Mouse (Mus musculus) CH12.LX (cell line): ENCODE measurements around the gene Cdh8. TPM values are rescaled to one million over a fixed set of nuclear protein-coding genes. Genes with fewer than 3 reads are reported as not detected.

Experiments
- DNase-seq: peaks from one replicate; pipeline ENCODE4 v3.0.0-alpha.2; 2013; ENCODE audit errors: extremely low read depth
- H3K27ac ChIP-seq: 2 replicates; pipeline ENCODE4 v1.5.1; 2012; ENCODE audit warnings: low read depth, mild to moderate bottlenecking, control low read depth, moderate library complexity; ENCODE audit not compliant: insufficient read depth
- H3K27me3 ChIP-seq: replicated peaks from 2 replicates; pipeline ENCODE3; 2012; ENCODE audit warnings: inconsistent platforms
- H3K36me3 ChIP-seq, 2 experiments: replicated peaks in 1 of 2; 2 replicates each; pipeline versions ENCODE3 to v1.6.1; 2012; ENCODE audit warnings: inconsistent platforms in 1 of 2, low read length in 1 of 2, mild to moderate bottlenecking in 1 of 2, mixed read lengths in 1 of 2, moderate library complexity in 1 of 2; ENCODE audit not compliant: control insufficient read depth in 1 of 2, insufficient read depth in 1 of 2
- H3K4me1 ChIP-seq, 2 experiments: 2 replicates each; pipeline ENCODE4 v1.6.1; 2012; ENCODE audit warnings: inconsistent platforms in 1 of 2, moderate library complexity in 1 of 2; ENCODE audit not compliant: insufficient read depth in 2 of 2, control insufficient read depth in 1 of 2
- H3K4me2 ChIP-seq: 2 replicates; pipeline ENCODE4 v1.6.1; 2012; ENCODE audit warnings: low read depth, mild to moderate bottlenecking, control low read depth; ENCODE audit not compliant: poor library complexity, insufficient read depth, severe bottlenecking
- H3K4me3 ChIP-seq, 3 experiments: fragments of 150-350 bp in 1 of 3; sonication (generic) in 1 of 3; replicated peaks in 1 of 3; 2 replicates each; pipeline versions ENCODE3 to v1.5.1; 2011 to 2012; ENCODE audit warnings: low read depth in 2 of 3, low read length in 2 of 3, mild to moderate bottlenecking in 2 of 3, moderate library complexity in 2 of 3, control low read depth in 1 of 3, improper control_type of control experiment in 1 of 3, inconsistent platforms in 1 of 3, mixed read lengths in 1 of 3; ENCODE audit not compliant: poor library complexity in 1 of 3
- H3K79me2 ChIP-seq: replicated peaks from 2 replicates; pipeline ENCODE4 v1.6.1; 2012; ENCODE audit warnings: mild to moderate bottlenecking, moderate library complexity; ENCODE audit not compliant: control insufficient read depth, poor library complexity, insufficient read depth, severe bottlenecking; ENCODE audit errors: extremely low read depth
- H3K9ac ChIP-seq: 2 replicates; pipeline ENCODE4 v1.6.1; 2012; ENCODE audit warnings: low read depth, mild to moderate bottlenecking, control low read depth, moderate library complexity; ENCODE audit not compliant: insufficient read depth
- H3K9me3 ChIP-seq: replicated peaks from 2 replicates; pipeline ENCODE3; 2012; ENCODE audit warnings: low read length, inconsistent platforms, mixed read lengths
- BHLHE40 ChIP-seq: IDR thresholded peaks from 2 replicates; pipeline ENCODE4 v1.6.1; 2011; ENCODE audit warnings: mild to moderate bottlenecking, low read depth, low read length, improper control_type of control experiment
- E2F4 ChIP-seq: IDR thresholded peaks from 2 replicates; pipeline ENCODE4 v1.6.1; 2011; ENCODE audit warnings: low read depth, low read length, improper control_type of control experiment; ENCODE audit not compliant: insufficient replicate concordance
- ELF1 ChIP-seq: IDR thresholded peaks from 2 replicates; pipeline ENCODE4 v1.6.1; 2014; ENCODE audit warnings: low read depth, mild to moderate bottlenecking, inconsistent platforms, low read length, improper control_type of control experiment
- GABPA ChIP-seq: IDR thresholded peaks from 2 replicates; pipeline ENCODE4 v1.6.1; 2012; ENCODE audit warnings: low read depth, low read length, improper control_type of control experiment, inconsistent platforms; ENCODE audit not compliant: insufficient replicate concordance
- HCFC1 ChIP-seq: IDR thresholded peaks from 2 replicates; pipeline ENCODE4 v1.6.1; 2012; ENCODE audit warnings: low read depth, mild to moderate bottlenecking, inconsistent platforms, low read length, improper control_type of control experiment
- IRF4 ChIP-seq: IDR thresholded peaks from 2 replicates; pipeline ENCODE4 v1.6.1; 2014; ENCODE audit warnings: low read depth, mild to moderate bottlenecking, inconsistent platforms, low read length, improper control_type of control experiment
- JUN ChIP-seq: IDR thresholded peaks from 2 replicates; pipeline ENCODE4 v1.6.1; 2011; ENCODE audit warnings: low read depth, mild to moderate bottlenecking, low read length, improper control_type of control experiment, moderate library complexity; ENCODE audit not compliant: insufficient read depth
- JUND ChIP-seq: conservative IDR thresholded peaks from 2 replicates; pipeline ENCODE4 v1.6.1; 2011; ENCODE audit warnings: low read depth, low read length, improper control_type of control experiment
- KAT2A ChIP-seq: IDR thresholded peaks from 2 replicates; pipeline ENCODE4 v1.6.1; 2012; ENCODE audit warnings: low read length, improper control_type of control experiment, inconsistent platforms; ENCODE audit not compliant: insufficient replicate concordance
- MAX ChIP-seq: IDR thresholded peaks from 2 replicates; pipeline ENCODE4 v1.6.1; 2011; ENCODE audit warnings: low read length, improper control_type of control experiment
- MXI1 ChIP-seq: IDR thresholded peaks from 2 replicates; pipeline ENCODE4 v1.6.1; 2011; ENCODE audit warnings: mild to moderate bottlenecking, low read depth, low read length, improper control_type of control experiment
- MYC ChIP-seq: IDR thresholded peaks from 2 replicates; pipeline ENCODE4 v1.6.1; 2011; ENCODE audit warnings: low read depth, mild to moderate bottlenecking, improper control_type of control experiment, low read length
- NELFE ChIP-seq: IDR thresholded peaks from 2 replicates; pipeline ENCODE4 v1.6.1; 2011; ENCODE audit warnings: low read depth, low read length, improper control_type of control experiment
- NRF1 ChIP-seq: IDR thresholded peaks from 2 replicates; pipeline ENCODE4 v1.6.1; 2014; ENCODE audit warnings: low read depth, mild to moderate bottlenecking, inconsistent platforms, low read length, improper control_type of control experiment, moderate library complexity
- PAX5 ChIP-seq: IDR thresholded peaks from 2 replicates; pipeline ENCODE4 v1.6.1; 2012; ENCODE audit warnings: low read length, inconsistent platforms, mixed read lengths
- RAD21 ChIP-seq: IDR thresholded peaks from 2 replicates; pipeline ENCODE4 v1.6.1; 2011; ENCODE audit warnings: low read depth, mild to moderate bottlenecking, low read length, improper control_type of control experiment, moderate library complexity
- RCOR1 ChIP-seq: conservative IDR thresholded peaks from 2 replicates; pipeline ENCODE4 v1.6.1; 2012; ENCODE audit warnings: low read depth, mild to moderate bottlenecking, inconsistent platforms, low read length, improper control_type of control experiment
- TBP ChIP-seq: conservative IDR thresholded peaks from 2 replicates; pipeline ENCODE4 v1.6.1; 2011; ENCODE audit warnings: low read depth, low read length, improper control_type of control experiment
- UBTF ChIP-seq: IDR thresholded peaks from 2 replicates; pipeline ENCODE4 v1.6.1; 2012; ENCODE audit warnings: low read depth, mild to moderate bottlenecking, inconsistent platforms, low read length, improper control_type of control experiment, moderate library complexity
- USF1 ChIP-seq: IDR thresholded peaks from 2 replicates; pipeline ENCODE4 v1.6.1; 2014; ENCODE audit warnings: low read depth, mild to moderate bottlenecking, inconsistent platforms, low read length, improper control_type of control experiment
- ZC3H11A ChIP-seq: IDR thresholded peaks from 2 replicates; pipeline ENCODE4 v1.6.1; 2012; ENCODE audit warnings: low read depth, mild to moderate bottlenecking, inconsistent platforms, low read length, improper control_type of control experiment
- ZKSCAN1 ChIP-seq: IDR thresholded peaks from 2 replicates; pipeline ENCODE4 v1.6.1; 2012; ENCODE audit warnings: low read depth, inconsistent platforms, low read length, improper control_type of control experiment, borderline replicate concordance
- ZNF384 ChIP-seq: IDR thresholded peaks from 2 replicates; pipeline ENCODE4 v1.6.1; 2012; ENCODE audit warnings: low read depth, low read length, improper control_type of control experiment, inconsistent platforms
- dilution Hi-C: fragments of 300-500 bp; cut with MboI; formaldehyde crosslinking; loops from 2 replicates; pipeline ENCODE4 v1.14.3; 2020; ENCODE audit warnings: low sequenced_read_pairs; ENCODE audit not compliant: extremely low pct_unique_long_range_greater_than_20kb, extremely low pct_ligation_motif_present
- in situ Hi-C: fragments of 300-500 bp; cut with MboI; formaldehyde crosslinking; loops from 3 replicates; pipeline ENCODE4 v1.14.3; 2019; ENCODE audit warnings: low sequenced_read_pairs, low pct_ligation_motif_present, low pct_unique_long_range_greater_than_20kb, mixed read lengths
- polyA plus RNA-seq: library from polyadenylated mRNA; unstranded; fragments of >175 nt; gene quantifications from 2 replicates; pipeline ENCODE4 v1.2.1, GENCODE M21; 2012; ENCODE audit warnings: low read depth; ENCODE audit not compliant: insufficient read length
- total RNA-seq, 2 experiments: library from RNA; depleted of rRNA; stranded (reverse); fragments of 300-350 nt in 1 of 2; fragments of >200 nt in 1 of 2; gene quantifications; 2 replicates each; pipeline ENCODE4 v1.2.3; 2012 to 2014

The Cdh8 gene
- total RNA-seq (2012; rRNA removed): not detected in 2 replicates
- total RNA-seq (2014; rRNA removed): not detected in 2 replicates
- not detected in 2 replicates for polyA plus RNA-seq

GRCm38 (mm10) chr8:99415966-99416781 is at the start of gene Cdh8:
Gene Cdh8 (minus strand): TSS chr8:99416471.
- Histone ChIP-seq H3K27ac (no peak within 1 kb of the TSS), H3K36me3 (no peaks in the 10 kb centered on the region), H3K4me2 (no peak within 1 kb of the TSS), H3K4me1 (no peaks in the 10 kb centered on the region), H3K9me3 (peaks cover 55% of the 10 kb centered on the region), H3K79me2 (no peaks in the 10 kb centered on the region), H3K27me3 (no peaks in the 10 kb centered on the region), H3K9ac (no peak within 1 kb of the TSS), H3K4me3 (no peak within 1 kb of the TSS)
- DNase-seq: no peak
- dilution Hi-C loops (no loop called here), in situ Hi-C loops (no loop called here)
- no peak for TF ChIP-seq KAT2A
- TF ChIP-seq MXI1: no peak
- no peak for TF ChIP-seq ZNF384
- no peak for TF ChIP-seq HCFC1
- no peak for TF ChIP-seq TBP
- TF ChIP-seq NRF1: no peak
- TF ChIP-seq USF1: no peak
- no peak for TF ChIP-seq RAD21
- no peak for TF ChIP-seq PAX5
- no peak for TF ChIP-seq MAX
- TF ChIP-seq ELF1: no peak
- TF ChIP-seq NELFE: no peak
- no peak for TF ChIP-seq ZKSCAN1

GRCm38 (mm10) chr8:99446506-99446905 is 30.2 kb upstream of the Cdh8 start:
- Histone ChIP-seq H3K9ac (no peak overlapping the region), H3K4me3 (no peak overlapping the region), H3K79me2 (no peaks in the 10 kb centered on the region), H3K36me3 (no peaks in the 10 kb centered on the region), H3K9me3 (peaks cover 27% of the 10 kb centered on the region), H3K27me3 (no peaks in the 10 kb centered on the region), H3K4me2 (no peak overlapping the region), H3K4me1 (no peaks in the 10 kb centered on the region), H3K27ac (no peak overlapping the region)
- in situ Hi-C loops (no loop called here), dilution Hi-C loops (no loop called here)
- TF ChIP-seq USF1: no peak
- TF ChIP-seq UBTF: no peak
- no peak for TF ChIP-seq IRF4
- TF ChIP-seq TBP: no peak
- no peak for TF ChIP-seq E2F4
- no peak for TF ChIP-seq RAD21
- no peak for TF ChIP-seq RCOR1
- TF ChIP-seq JUND: no peak
- TF ChIP-seq BHLHE40: no peak
- TF ChIP-seq MYC: no peak
- no peak for TF ChIP-seq JUN
- no peak for TF ChIP-seq ZC3H11A
- no peak for TF ChIP-seq ZKSCAN1
- no peak for TF ChIP-seq GABPA
- DNase-seq: no peak
